Mouse (Mus musculus): ENCODE data around the gene Ptov1.

Ptov1 gene

GRCm38 (mm10) chr7:44869697-44870528 is at the start of gene Ptov1:
Gene Ptov1, minus strand, starts transcription at chr7:44869788.
- DNase-seq (ENCODE audit: low spot score), result peak; percentile 95

- no peak for DNase-seq (ENCODE audit: low spot score)
Observed at GRCm38 (mm10) chr7:44919127-44919526, 49.5 kb upstream of the Ptov1 start.

- no peak for DNase-seq (ENCODE audit: low spot score)
Observed at GRCm38 (mm10) chr7:44918219-44918618, 48.6 kb upstream of the Ptov1 start.

GRCm38 (mm10) chr7:44916881-44917280 is 47.3 kb upstream of the Ptov1 start:
- no peak for DNase-seq (ENCODE audit: low spot score)

GRCm38 (mm10) chr7:44916191-44916590 is 46.6 kb upstream of the Ptov1 start:
- DNase-seq (ENCODE audit: low spot score), result no peak

- no peak for DNase-seq (ENCODE audit: low spot score)
Observed at GRCm38 (mm10) chr7:44915314-44915713, 45.7 kb upstream of the Ptov1 start.

- DNase-seq (ENCODE audit: low spot score), result no peak
Observed at GRCm38 (mm10) chr7:44914396-44914795, 44.8 kb upstream of the Ptov1 start.

- DNase-seq (ENCODE audit: low spot score), result peak; percentile 59
Observed at GRCm38 (mm10) chr7:44908706-44909476, 39.3 kb upstream of the Ptov1 start.

- DNase-seq (ENCODE audit: low spot score), result peak; percentile 57
Observed at GRCm38 (mm10) chr7:44905430-44905829, 35.8 kb upstream of the Ptov1 start.

- peak; percentile 44 for DNase-seq (ENCODE audit: low spot score)
Observed at GRCm38 (mm10) chr7:44901230-44901722, 31.7 kb upstream of the Ptov1 start.

- DNase-seq (ENCODE audit: low spot score), result no peak
Observed at GRCm38 (mm10) chr7:44900632-44901031, 31.0 kb upstream of the Ptov1 start.

GRCm38 (mm10) chr7:44898607-44899006 is 29.0 kb upstream of the Ptov1 start:
- no peak for DNase-seq (ENCODE audit: low spot score)

- no peak for DNase-seq (ENCODE audit: low spot score)
Observed at GRCm38 (mm10) chr7:44896499-44896898, 26.9 kb upstream of the Ptov1 start.

GRCm38 (mm10) chr7:44895593-44896434 is 26.2 kb upstream of the Ptov1 start, which contains the start of gene Fuz:
Gene Fuz, plus strand, starts transcription at chr7:44896079.
- peak; percentile 95 for DNase-seq (ENCODE audit: low spot score)

GRCm38 (mm10) chr7:44895206-44895592 is 25.6 kb upstream of the Ptov1 start:
- no peak for DNase-seq (ENCODE audit: low spot score)

GRCm38 (mm10) chr7:44894175-44894574 is 24.6 kb upstream of the Ptov1 start:
- DNase-seq (ENCODE audit: low spot score), result no peak

GRCm38 (mm10) chr7:44893197-44893596 is 23.6 kb upstream of the Ptov1 start:
- DNase-seq (ENCODE audit: low spot score), result peak; percentile 42

- DNase-seq (ENCODE audit: low spot score), result peak; percentile 96
Observed at GRCm38 (mm10) chr7:44892276-44892921, 22.8 kb upstream of the Ptov1 start, which contains the start of gene Med25. Gene Med25, minus strand, starts transcription at chr7:44892712.

- no peak for DNase-seq (ENCODE audit: low spot score)
Observed at GRCm38 (mm10) chr7:44891611-44892010, 22.0 kb upstream of the Ptov1 start.

GRCm38 (mm10) chr7:44890737-44891136 is 21.1 kb upstream of the Ptov1 start:
- DNase-seq (ENCODE audit: low spot score), result peak; percentile 75

- no peak for DNase-seq (ENCODE audit: low spot score)
Observed at GRCm38 (mm10) chr7:44890180-44890579, 20.6 kb upstream of the Ptov1 start.
